Mouse (Mus musculus) layer of hippocampus, adult 9-11 months (tissue): ENCODE measurements around the gene Atp9a.

Experiments
- DNase-seq: peaks from one replicate; pipeline ENCODE4 v3.0.0; 2022

Gene Atp9a

GRCm38 (mm10) chr2:168679381-168680199 lies 62.6 kb downstream of the Atp9a start:
- DNase-seq, result no peak

- DNase-seq, result peak; percentile 80
Measured at GRCm38 (mm10) chr2:168678662-168679294, 63.4 kb downstream of the Atp9a start.

- DNase-seq, result no peak
Measured at GRCm38 (mm10) chr2:168677650-168678049, 64.6 kb downstream of the Atp9a start.

GRCm38 (mm10) chr2:168671724-168672123 lies 70.5 kb downstream of the Atp9a start:
- DNase-seq, result no peak

GRCm38 (mm10) chr2:168670241-168670640 lies 72.0 kb downstream of the Atp9a start:
- DNase-seq, result no peak

- DNase-seq, result peak; percentile 44
Measured at GRCm38 (mm10) chr2:168669762-168670161, 72.4 kb downstream of the Atp9a start.

GRCm38 (mm10) chr2:168667745-168668144 lies 74.5 kb downstream of the Atp9a start:
- no peak for DNase-seq

GRCm38 (mm10) chr2:168665680-168666079 lies 76.5 kb downstream of the Atp9a start:
- no peak for DNase-seq

- DNase-seq, result no peak
Measured at GRCm38 (mm10) chr2:168663716-168664115, 78.5 kb downstream of the Atp9a start.

- no peak for DNase-seq
Measured at GRCm38 (mm10) chr2:168663216-168663615, 79.0 kb downstream of the Atp9a start.

- no peak for DNase-seq
Measured at GRCm38 (mm10) chr2:168661802-168662201, 80.4 kb downstream of the Atp9a start.

GRCm38 (mm10) chr2:168660344-168660743 lies 81.9 kb downstream of the Atp9a start:
- no peak for DNase-seq

GRCm38 (mm10) chr2:168658551-168658950 lies 83.7 kb downstream of the Atp9a start:
- no peak for DNase-seq

GRCm38 (mm10) chr2:168656569-168657308 lies 85.5 kb downstream of the Atp9a start:
- DNase-seq, result no peak

GRCm38 (mm10) chr2:168654983-168655669 lies 87.1 kb downstream of the Atp9a start:
- DNase-seq, result no peak

GRCm38 (mm10) chr2:168654482-168654881 lies 87.7 kb downstream of the Atp9a start:
- DNase-seq, result peak; percentile 37

GRCm38 (mm10) chr2:168651757-168652156 lies 90.5 kb downstream of the Atp9a start:
- DNase-seq, result no peak

GRCm38 (mm10) chr2:168648171-168648570 lies 94.0 kb downstream of the Atp9a start:
- no peak for DNase-seq

- no peak for DNase-seq
Measured at GRCm38 (mm10) chr2:168644855-168645254, 97.4 kb downstream of the Atp9a start.

GRCm38 (mm10) chr2:168643524-168644177 lies 98.6 kb downstream of the Atp9a start:
- DNase-seq, result peak; percentile 17

GRCm38 (mm10) chr2:168642187-168642586 lies 100.0 kb downstream of the Atp9a start:
- no peak for DNase-seq

GRCm38 (mm10) chr2:168640460-168640859 lies 101.7 kb downstream of the Atp9a start:
- DNase-seq, result no peak
